In the genomic region with DNA sequence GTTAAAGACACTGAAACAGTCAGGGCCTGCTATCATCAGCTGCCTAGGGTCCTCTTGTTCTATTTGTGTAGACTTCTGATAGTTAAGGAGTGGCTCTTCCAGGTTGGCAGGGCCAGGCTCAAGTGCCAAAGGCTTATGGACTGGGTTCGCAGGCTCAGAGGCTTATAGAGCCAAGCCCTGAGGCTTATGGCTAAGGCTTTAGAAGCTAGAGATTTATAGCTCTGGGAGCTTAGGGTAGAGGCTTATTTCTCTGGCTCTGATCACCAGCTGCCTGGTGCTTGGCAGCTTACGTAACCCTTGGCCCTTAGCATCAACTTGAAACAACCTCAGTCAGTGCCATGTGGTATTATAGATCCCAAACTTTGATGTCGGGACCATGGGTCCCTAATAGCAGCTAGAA, we compare ENCODE assay signal across 19 mouse cellular contexts. TPM values are rescaled to one million over a fixed set of nuclear protein-coding genes. Genes with fewer than 3 reads are reported as not detected.
"Had no signal": no experiment of that assay in that cellular context is flagged by ENCODE, and none has a peak within 500 bp of the region (broad histone marks: within the 10 kb centered on the region; RNA-seq: fewer than 3 reads in every experiment).

Gm4792 (minus strand) TSS at position 233 of the 400 bp plus-strand sequence.

- H3K9ac ChIP-seq: limb, embryonic 12.5 days; liver, embryonic 13.5 days; liver, postnatal 0 days; lung, embryonic 15.5 days; midbrain, embryonic 12.5 days had no signal

- H3K4me3 ChIP-seq: limb, embryonic 12.5 days; liver, embryonic 13.5 days; lung, embryonic 15.5 days; midbrain, embryonic 12.5 days had no signal

- H3K4me1 ChIP-seq: liver, embryonic 13.5 days; lung, embryonic 15.5 days had no signal

- ATAC-seq: intestine, postnatal 0 days; liver, postnatal 0 days had no signal

- H3K9me3 ChIP-seq: limb, embryonic 12.5 days; liver, embryonic 13.5 days; lung, embryonic 15.5 days; midbrain, embryonic 12.5 days had no signal

- DNase-seq: kidney, adult 8-10 months; kidney, postnatal 25 days; layer of hippocampus, adult 9-11 months; layer of hippocampus, postnatal 36 days; liver; liver, embryonic 13.5 days; liver, postnatal 0 days; right cerebral cortex, postnatal 14 days; thymus, postnatal 4 days had no signal

- H3K27ac ChIP-seq: limb, embryonic 12.5 days; liver, embryonic 13.5 days; lung, embryonic 15.5 days; midbrain, embryonic 12.5 days had no signal

- H3K4me2 ChIP-seq: limb, embryonic 12.5 days; liver, embryonic 13.5 days; lung, embryonic 15.5 days; midbrain, embryonic 12.5 days had no signal

- H3K27me3 ChIP-seq: midbrain, embryonic 12.5 days had no signal

- H3K36me3 ChIP-seq: limb, embryonic 12.5 days; liver, embryonic 13.5 days; lung, embryonic 15.5 days; midbrain, embryonic 12.5 days had no signal

RNA-seq across cellular contexts. Expression of gene Gm4792, which starts in this region (rescaled TPM):
- total RNA-seq: layer of hippocampus, postnatal 36 days; left cerebral cortex, adult 8-10 months; left cerebral cortex, postnatal 36 days; megakaryocyte-erythroid progenitor cell, adult 5-6 weeks had no signal
- polyA plus RNA-seq: intestine, postnatal 0 days; kidney, embryonic 16.5 days; limb, embryonic 12.5 days; liver, embryonic 13.5 days; liver, postnatal 0 days; lung, embryonic 15.5 days; small intestine, adult 2 months; stomach, embryonic 16.5 days had no signal
